Mouse (Mus musculus) cerebellum, adult (tissue): ENCODE data around the gene Nprl3.
"Not testable (repeated sequence)": the region's sequence is repeated elsewhere in the genome, so short reads cannot be mapped to it uniquely, and the experiment has no call there.

Source experiments
- ATAC-seq: cut with Nextera tagmentation; 2 replicates; pipeline ENCODE4 v1.9.2; 2017; ENCODE audit warnings: mild to moderate bottlenecking, moderate library complexity, mixed read lengths; ENCODE audit not compliant: insufficient number of reproducible peaks, low FRiP score, low TSS enrichment

Nprl3 gene

GRCm38 (mm10) chr11:32205058-32205873 is 62.2 kb downstream of the Nprl3 start, which contains the start of gene Snrnp25:
Snrnp25 (plus strand) TSS chr11:32205415.
- peak; percentile 100 for ATAC-seq

- no peak for ATAC-seq
Observed at GRCm38 (mm10) chr11:32201922-32202685, 65.4 kb downstream of the Nprl3 start.

- ATAC-seq = not testable (repeated sequence)
Observed at GRCm38 (mm10) chr11:32200992-32201391, 66.5 kb downstream of the Nprl3 start.

GRCm38 (mm10) chr11:32200075-32200601 is 67.4 kb downstream of the Nprl3 start, which contains the start of gene Il9r:
Il9r (minus strand) TSS chr11:32200279.
- no peak for ATAC-seq

GRCm38 (mm10) chr11:32199230-32199629 is 68.3 kb downstream of the Nprl3 start:
- no peak for ATAC-seq

- no peak for ATAC-seq
Observed at GRCm38 (mm10) chr11:32198256-32198955, 69.1 kb downstream of the Nprl3 start.

DNA sequence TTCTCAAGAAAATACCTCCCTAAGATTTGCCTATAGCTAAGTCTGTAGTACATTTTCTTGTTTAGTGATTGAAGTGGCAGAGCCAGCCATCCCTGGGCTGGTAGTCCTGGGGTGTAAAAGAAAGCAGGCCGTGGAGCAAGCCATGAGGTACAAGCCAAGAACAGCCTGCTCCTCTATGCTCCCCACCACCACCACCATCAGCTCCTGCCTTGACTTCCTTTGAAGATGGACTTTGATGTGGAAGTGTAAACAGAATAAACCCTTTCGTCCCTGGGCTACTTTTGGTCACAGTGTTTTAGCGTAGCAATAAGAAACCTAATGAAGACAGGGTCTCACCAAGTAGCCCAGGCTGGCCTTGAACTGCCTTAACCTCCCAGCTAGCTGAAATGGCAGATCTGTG is 69.7 kb downstream of the Nprl3 start:
- ATAC-seq = no peak

GRCm38 (mm10) chr11:32196727-32197126 is 70.8 kb downstream of the Nprl3 start:
- ATAC-seq = no peak

- ATAC-seq = no peak
Observed at GRCm38 (mm10) chr11:32195867-32196540, 71.5 kb downstream of the Nprl3 start.

- no peak for ATAC-seq
Observed at GRCm38 (mm10) chr11:32194626-32195025, 72.9 kb downstream of the Nprl3 start.

DNA sequence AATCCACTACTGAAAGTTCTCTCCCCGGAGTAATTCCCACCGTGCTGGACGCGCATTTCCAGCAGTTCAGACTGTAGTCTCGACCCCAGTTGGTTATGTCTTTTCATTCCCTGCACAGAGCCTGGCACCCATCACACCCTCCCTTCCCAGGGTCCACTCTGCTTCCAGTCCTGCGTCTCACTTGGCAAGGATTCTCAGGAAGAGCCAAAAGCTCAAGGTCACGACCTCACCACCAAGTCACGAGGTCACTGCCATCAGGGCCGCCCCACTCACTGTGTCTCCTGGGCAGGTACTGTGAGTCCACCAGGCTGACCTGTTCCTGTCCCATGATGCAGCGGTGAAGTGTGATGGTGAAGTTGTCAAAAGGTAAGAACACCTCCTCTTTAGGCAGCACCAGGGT is 73.4 kb downstream of the Nprl3 start:
- no peak for ATAC-seq

DNA sequence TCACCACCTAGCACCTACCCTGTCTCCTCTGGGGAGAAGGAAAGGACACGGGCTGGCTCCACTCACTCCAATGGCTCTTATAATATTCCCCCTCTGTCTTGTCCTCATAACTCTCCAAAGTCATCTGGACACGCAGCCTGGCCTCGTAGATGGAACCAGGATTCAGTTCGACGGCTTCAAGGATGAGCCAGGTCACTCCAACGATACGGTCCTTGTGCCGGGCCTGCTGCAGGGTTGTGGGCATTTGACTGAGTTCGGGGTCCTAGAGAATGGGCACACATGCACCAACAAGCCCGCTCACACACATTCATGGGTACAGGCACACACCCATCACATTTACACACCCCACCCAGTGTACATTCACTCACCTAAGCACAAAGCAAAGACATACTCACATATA is 74.4 kb downstream of the Nprl3 start:
- ATAC-seq = no peak

DNA sequence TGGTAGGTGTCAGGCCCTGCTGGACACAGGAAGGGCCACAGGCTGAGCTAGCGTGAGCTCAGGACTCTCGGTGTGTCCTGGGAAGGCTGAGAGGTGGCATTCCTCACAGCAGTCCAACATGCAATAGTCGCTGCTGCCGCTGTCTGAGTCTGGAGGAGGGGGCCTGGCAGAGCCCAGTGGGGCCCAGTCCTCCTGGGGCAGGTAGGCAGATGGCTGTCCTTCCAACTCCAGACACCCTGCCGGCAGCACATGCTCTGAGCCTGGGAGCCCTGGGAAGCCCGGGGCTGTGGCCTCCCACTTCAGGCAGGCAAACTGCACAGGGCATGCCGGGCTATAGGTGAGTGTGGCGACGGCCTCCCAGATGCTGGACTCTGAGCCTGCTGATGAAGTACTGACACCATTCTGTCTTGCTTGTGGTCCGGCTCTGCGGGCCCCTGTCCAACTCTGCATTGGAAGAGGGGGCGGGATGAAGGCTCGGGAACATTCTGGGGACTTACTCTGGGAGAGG is 76.8 kb downstream of the Nprl3 start:
- ATAC-seq = peak; percentile 52

DNA sequence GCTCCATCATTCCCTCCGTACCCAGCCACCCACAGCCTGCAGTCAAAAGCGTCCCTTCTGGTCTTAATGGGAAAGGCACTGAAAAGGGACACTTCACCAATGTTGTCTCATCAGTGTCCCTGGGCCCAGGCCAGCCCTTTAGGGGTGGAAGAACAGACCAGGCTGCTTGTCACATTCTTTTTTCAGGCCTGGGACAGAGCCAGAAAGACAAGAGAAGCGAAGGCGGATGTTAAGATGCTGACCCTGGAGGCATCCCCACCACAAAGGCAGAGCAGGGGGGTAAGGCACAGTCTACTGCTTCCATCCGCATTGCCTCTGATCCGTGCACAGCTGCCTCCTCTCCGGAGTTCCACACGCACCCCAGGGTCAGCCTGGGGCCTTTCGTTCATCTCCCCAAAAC is 77.4 kb downstream of the Nprl3 start:
- ATAC-seq = no peak

DNA sequence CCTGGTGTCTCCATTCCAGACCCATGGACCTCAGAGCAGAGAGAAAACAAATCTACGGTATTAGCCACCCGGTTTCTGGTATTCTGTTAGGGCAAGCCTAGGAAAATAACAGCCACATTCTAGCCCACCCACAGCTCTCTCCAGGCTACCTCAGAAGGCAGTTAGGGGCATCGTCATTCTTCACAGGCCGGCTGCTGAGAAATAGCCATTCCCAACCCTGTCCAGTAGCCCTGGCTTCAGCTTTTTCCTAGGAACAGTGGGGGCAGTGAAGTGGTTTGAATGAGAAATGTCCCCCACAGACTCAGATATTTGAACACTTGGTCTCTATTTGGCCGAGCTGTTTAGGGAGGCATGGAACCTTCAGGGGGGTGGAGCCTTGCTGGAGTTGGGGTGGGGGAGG is 78.1 kb downstream of the Nprl3 start:
- no peak for ATAC-seq

GRCm38 (mm10) chr11:32188881-32189280 is 78.6 kb downstream of the Nprl3 start:
- ATAC-seq = no peak

DNA sequence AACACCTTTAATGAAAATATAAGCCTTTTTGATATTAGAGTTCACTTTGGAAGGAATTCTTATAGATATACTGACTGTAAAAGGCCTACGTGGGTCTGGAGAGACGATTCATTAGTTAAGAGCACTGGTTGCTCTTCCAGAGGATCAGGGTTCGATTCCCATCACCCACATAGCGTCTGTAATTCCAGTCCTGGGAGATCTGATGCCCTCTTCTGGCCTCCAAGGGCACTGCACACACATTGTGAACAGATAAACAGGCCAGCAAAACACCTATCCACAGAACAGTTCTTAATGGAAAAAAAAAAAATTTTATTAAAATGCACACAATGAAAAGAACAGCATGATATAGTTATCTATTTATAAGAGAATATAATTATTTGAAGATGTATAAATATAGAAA is 80.3 kb downstream of the Nprl3 start:
- no peak for ATAC-seq

DNA sequence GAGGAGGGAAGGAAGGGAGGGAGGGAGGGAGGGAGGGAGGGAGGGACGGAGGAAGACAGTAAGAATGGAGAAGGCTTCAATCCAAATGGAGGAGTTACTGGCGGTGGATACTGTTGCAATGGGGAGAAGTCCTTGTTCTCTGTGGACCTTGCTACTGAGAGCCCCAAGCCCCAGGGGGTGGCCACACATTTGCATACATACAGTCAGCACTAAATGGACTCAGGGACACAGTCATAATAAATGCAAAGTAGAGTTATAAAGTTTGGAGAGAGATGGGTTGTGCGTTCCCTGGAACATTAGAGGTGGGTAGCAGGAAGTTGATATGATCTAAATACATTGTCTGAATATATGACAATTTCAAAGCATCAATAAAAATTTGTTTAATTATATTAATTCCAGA is 81.5 kb downstream of the Nprl3 start:
- no peak for ATAC-seq

- ATAC-seq = no peak
Observed at GRCm38 (mm10) chr11:32184469-32184868, 83.0 kb downstream of the Nprl3 start.
